Mouse (Mus musculus): ENCODE measurements around the gene Stau1.

Stau1 gene

GRCm38 (mm10) chr2:166983351-166983894, 12.7 kb downstream of the Stau1 start:
- DNase-seq = no peak

- no peak for DNase-seq
Observed at GRCm38 (mm10) chr2:166980161-166980560, 15.9 kb downstream of the Stau1 start.

- no peak for DNase-seq
Observed at GRCm38 (mm10) chr2:166977490-166977889, 18.6 kb downstream of the Stau1 start.

- peak; percentile 53 for DNase-seq
Observed at GRCm38 (mm10) chr2:166976356-166976755, 19.7 kb downstream of the Stau1 start.

- DNase-seq = no peak
Observed at GRCm38 (mm10) chr2:166974177-166974872, 21.8 kb downstream of the Stau1 start.

- no peak for DNase-seq
Observed at GRCm38 (mm10) chr2:166973153-166973552, 22.9 kb downstream of the Stau1 start.

- no peak for DNase-seq
Observed at GRCm38 (mm10) chr2:166964773-166965172, 31.3 kb downstream of the Stau1 start.

GRCm38 (mm10) chr2:166963257-166963656, 32.8 kb downstream of the Stau1 start:
- no peak for DNase-seq

GRCm38 (mm10) chr2:166960648-166961330, 35.3 kb downstream of the Stau1 start:
- peak; percentile 14 for DNase-seq

- peak; percentile 86 for DNase-seq
Observed at GRCm38 (mm10) chr2:166956805-166957204, 39.3 kb downstream of the Stau1 start.

- DNase-seq = no peak
Observed at GRCm38 (mm10) chr2:166952151-166952550, 43.9 kb downstream of the Stau1 start.

- no peak for DNase-seq
Observed at GRCm38 (mm10) chr2:166950853-166951648, 45.0 kb downstream of the Stau1 start.

GRCm38 (mm10) chr2:166948936-166949335, 47.2 kb downstream of the Stau1 start:
- no peak for DNase-seq

- no peak for DNase-seq
Observed at GRCm38 (mm10) chr2:166948246-166948645, 47.9 kb downstream of the Stau1 start.

GRCm38 (mm10) chr2:166945456-166945855, 50.6 kb downstream of the Stau1 start:
- DNase-seq = peak; percentile 15

GRCm38 (mm10) chr2:166944346-166944745, 51.8 kb downstream of the Stau1 start:
- DNase-seq = no peak

- no peak for DNase-seq
Observed at GRCm38 (mm10) chr2:166943146-166943545, 53.0 kb downstream of the Stau1 start.

GRCm38 (mm10) chr2:166936166-166936565, 59.9 kb downstream of the Stau1 start:
- DNase-seq = no peak

GRCm38 (mm10) chr2:166935582-166935981, 60.5 kb downstream of the Stau1 start:
- peak; percentile 64 for DNase-seq

GRCm38 (mm10) chr2:166934416-166934815, 61.7 kb downstream of the Stau1 start:
- DNase-seq = peak; percentile 14

- DNase-seq = no peak
Observed at GRCm38 (mm10) chr2:166933943-166934342, 62.2 kb downstream of the Stau1 start.

- no peak for DNase-seq
Observed at GRCm38 (mm10) chr2:166923971-166924370, 72.1 kb downstream of the Stau1 start.

GRCm38 (mm10) chr2:166910536-166910935, 85.6 kb downstream of the Stau1 start:
- DNase-seq = no peak

All from lung, postnatal 36 days (tissue).